Mouse (Mus musculus) cerebellum, adult 2 months (tissue): ENCODE measurements around the gene Emc8.

Source experiments
- CTCF ChIP-seq: fragments of 200-500 bp; IDR thresholded peaks from 2 replicates; pipeline ENCODE4 v1.5.1; 2011; ENCODE audit warnings: low read depth, mild to moderate bottlenecking, control low read depth, low read length, moderate library complexity, borderline replicate concordance; ENCODE audit not compliant: insufficient read depth
- POLR2A ChIP-seq: fragments of 200-500 bp; IDR thresholded peaks from 2 replicates; pipeline ENCODE4 v1.6.1; 2011; ENCODE audit warnings: low read length, control low read depth, borderline replicate concordance; ENCODE audit not compliant: insufficient read depth

GRCm38 (mm10) chr8:120627298-120627697, 41.1 kb downstream of the Emc8 start:
- TF ChIP-seq CTCF (no peak), POLR2A (no peak)
